Comparison of ENCODE assay signal across 8 mouse cellular contexts in the genomic region with DNA sequence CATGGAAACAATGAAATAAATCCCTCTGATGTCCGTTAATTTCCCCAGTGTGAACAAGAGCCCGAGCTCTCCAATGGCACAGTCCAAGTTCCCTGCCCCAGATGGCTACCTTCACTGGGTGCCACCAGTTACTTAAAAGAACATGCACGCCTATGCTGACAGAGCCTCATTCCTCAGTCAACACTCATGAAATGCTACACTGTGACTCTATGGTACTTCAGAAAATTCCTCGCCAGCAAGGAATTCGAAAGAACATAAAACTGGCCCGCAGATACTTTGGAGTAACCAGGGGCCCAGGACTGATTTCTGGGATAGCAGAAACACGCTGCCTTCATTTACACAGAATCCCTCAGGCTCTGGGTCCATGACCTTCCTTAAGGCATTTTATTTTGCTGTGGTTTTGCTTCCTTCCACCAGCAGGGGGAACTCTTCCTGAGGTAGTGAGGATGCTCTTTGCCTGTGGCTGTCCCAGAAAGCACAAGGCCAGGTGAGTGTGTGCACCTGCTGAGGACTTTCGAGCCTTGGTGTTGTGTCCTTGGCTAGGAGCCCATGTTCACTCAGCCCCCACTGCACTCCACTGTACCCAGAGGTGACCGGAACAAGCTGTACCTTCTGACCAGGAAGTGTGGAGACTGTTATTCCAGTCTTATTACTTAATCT.
DNase-seq lines count a peak whose midpoint lies in the region; ATAC-seq and TF ChIP-seq lines count a peak whose summit lies in the region.

No protein-coding gene starts in this region.

- no peaks in the 10 kb centered on the region for H3K9me3 ChIP-seq in limb, embryonic 10.5 days (replicated peaks)
- no peaks in the 10 kb centered on the region for H3K9me3 ChIP-seq in midbrain, postnatal 0 days (ENCODE audit: low read length)

- ATAC-seq in erythroblast, adult 5-6 weeks (replicated peaks; ENCODE audit: low FRiP score, poor library complexity, severe bottlenecking) = peak; percentile 81
- no peak for ATAC-seq in midbrain, postnatal 0 days (ENCODE audit: low FRiP score)

- no peak overlapping the region for H3K9ac ChIP-seq in midbrain, postnatal 0 days (replicated peaks; ENCODE audit: low read length, poor library complexity, severe bottlenecking)

- no peaks in the 10 kb centered on the region for H3K36me3 ChIP-seq in limb, embryonic 10.5 days
- H3K36me3 ChIP-seq in midbrain, postnatal 0 days (ENCODE audit: insufficient read depth, low read length) = no peaks in the 10 kb centered on the region

- peak; percentile 37 for DNase-seq in gastrocnemius, adult 18-20 months (ENCODE audit: low spot score)
- DNase-seq in gastrocnemius, adult 8-10 months (ENCODE audit: low spot score in 2 of 2) = no peak
- DNase-seq in brain, embryonic 14.5 days (ENCODE audit: low read depth) = peak; percentile 72
- peak; percentile 31 for DNase-seq in hindlimb bud, embryonic 11.5 days (ENCODE audit: extremely low spot score, low read depth, low spot score)
- peak; percentile 47 for DNase-seq in limb, embryonic 10.5 days (ENCODE audit: low spot score)
- peak; percentile 59 for DNase-seq in midbrain, postnatal 0 days (ENCODE audit: low spot score)
- DNase-seq in spleen, postnatal 4 days (ENCODE audit: low spot score in 2 of 2) = peak; percentile 30 to 69

- H3K4me2 ChIP-seq in midbrain, postnatal 0 days (ENCODE audit: low read depth, low read length, poor library complexity, severe bottlenecking) = no peak overlapping the region

- H3K4me1 ChIP-seq in limb, embryonic 10.5 days = peaks cover 5% of the 10 kb centered on the region; the same call in 1 of the 2 replicates
- no peaks in the 10 kb centered on the region for H3K4me1 ChIP-seq in midbrain, postnatal 0 days (ENCODE audit: insufficient read depth, low read length)

- WGBS in limb, embryonic 10.5 days = 76% methylated on average over 9 of the region's 9 CpGs
- 70% methylated on average over 9 of the region's 9 CpGs for WGBS in midbrain, postnatal 0 days

- no peaks in the 10 kb centered on the region for H3K27me3 ChIP-seq in limb, embryonic 10.5 days (ENCODE audit: low read depth, poor library complexity, severe bottlenecking)
- no peaks in the 10 kb centered on the region for H3K27me3 ChIP-seq in midbrain, postnatal 0 days (ENCODE audit: insufficient read depth, low read length)

- no peak for TF ChIP-seq POLR2A in brain, embryonic 14.5 days (IDR thresholded peaks at IDR 0.05; ENCODE audit: borderline replicate concordance, extremely low read depth, insufficient read depth, insufficient read length, poor library complexity, severe bottlenecking)

- H3K4me3 ChIP-seq in limb, embryonic 10.5 days = no peak overlapping the region
- no peak overlapping the region for H3K4me3 ChIP-seq in midbrain, postnatal 0 days (ENCODE audit: low read depth, low read length)

- no peak overlapping the region for H3K27ac ChIP-seq in limb, embryonic 10.5 days
- no peak overlapping the region for H3K27ac ChIP-seq in midbrain, postnatal 0 days (ENCODE audit: low read depth, low read length)

- TF ChIP-seq CTCF in brain, embryonic 14.5 days (IDR thresholded peaks at IDR 0.05; ENCODE audit: borderline replicate concordance, extremely low read depth, insufficient read depth, insufficient read length) = peak; percentile 73
- TF ChIP-seq CTCF in midbrain, postnatal 0 days (IDR thresholded peaks at IDR 0.05) = peak; percentile 81

Comparison
In these comparisons a context has a peak if more than half of its experiments do, and no peak if none do; other contexts are left out.
1. DNase-seq: peak in gastrocnemius, adult 18-20 months (single experiment), brain, embryonic 14.5 days (single experiment), hindlimb bud, embryonic 11.5 days (single experiment), limb, embryonic 10.5 days (single experiment), midbrain, postnatal 0 days (single experiment) and spleen, postnatal 4 days (2 of 2); none in gastrocnemius, adult 8-10 months (0 of 2).